Mouse (Mus musculus) CD4-positive, CD25-positive, alpha-beta regulatory T cell, adult 9 weeks (primary cell): ENCODE results near the gene Lum. TPM values are rescaled to one million over a fixed set of nuclear protein-coding genes. Genes with fewer than 3 reads are reported as not detected.

Experiments used
- polyA plus RNA-seq: library from polyadenylated mRNA; unstranded; fragments of 100-300 nt; shearing (Covaris generic); gene quantifications from one replicate; pipeline ENCODE4 v1.2.1, GENCODE M21; 2017

The Lum gene
- polyA plus RNA-seq = not detected

GRCm38 (mm10) chr10:97564957-97565856 lies at the start of gene Lum:
TSS of gene Lum (plus strand) at chr10:97565128.

GRCm38 (mm10) chr10:97606579-97606978 lies 41.7 kb downstream of the Lum start, which contains the start of gene Kera:
TSS of gene Kera (plus strand) at chr10:97606879.

Other genes starting within 250 kb of the Lum start
- not detected for gene Dcn, start 85.5 kb upstream of the Lum start, polyA plus RNA-seq
- not detected for gene Kera, start 41.8 kb downstream of the Lum start, polyA plus RNA-seq
- gene Epyc, start 78.9 kb downstream of the Lum start, polyA plus RNA-seq = not detected
- gene Ccer1, start 127.9 kb downstream of the Lum start, polyA plus RNA-seq = not detected
- not detected for gene C030005K15Rik, start 161.6 kb downstream of the Lum start, polyA plus RNA-seq